Mouse (Mus musculus) bone marrow, adult 2 months (tissue): ENCODE results near the gene Capn5.

Source experiments
- CTCF ChIP-seq: fragments of 200-500 bp; IDR thresholded peaks from 2 replicates; pipeline ENCODE4 v1.5.1; 2011; ENCODE audit warnings: low read length, control low read depth; ENCODE audit not compliant: control insufficient read depth, insufficient read depth
- POLR2A ChIP-seq: fragments of 200-500 bp; IDR thresholded peaks from 2 replicates; pipeline ENCODE4 v1.6.1; 2011; ENCODE audit warnings: low read depth, mild to moderate bottlenecking, control low read depth, low read length, borderline replicate concordance; ENCODE audit not compliant: control insufficient read depth

DNA sequence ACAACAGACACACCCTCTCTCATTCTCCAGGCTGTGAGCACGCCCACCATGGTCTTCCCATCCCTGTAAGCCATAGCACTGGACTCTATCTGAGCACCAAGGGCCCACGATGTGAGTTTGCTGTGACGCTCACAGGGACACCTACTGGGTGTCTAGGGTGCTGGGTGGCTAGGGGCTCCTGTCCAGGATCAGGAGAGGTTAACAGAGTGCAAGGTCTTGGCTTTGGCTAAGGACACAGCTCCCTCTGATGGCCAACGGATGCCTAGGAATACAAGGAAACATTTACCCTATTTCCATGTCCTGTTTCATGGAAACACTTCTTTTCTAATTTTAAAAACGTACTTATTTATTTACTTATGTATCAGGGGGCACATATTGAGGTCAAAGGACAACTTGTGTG lies 27.5 kb downstream of the Capn5 start:
- TF ChIP-seq CTCF (no peak), POLR2A (no peak)
